Mouse (Mus musculus): ENCODE measurements around the gene Enpp4.

DNA sequence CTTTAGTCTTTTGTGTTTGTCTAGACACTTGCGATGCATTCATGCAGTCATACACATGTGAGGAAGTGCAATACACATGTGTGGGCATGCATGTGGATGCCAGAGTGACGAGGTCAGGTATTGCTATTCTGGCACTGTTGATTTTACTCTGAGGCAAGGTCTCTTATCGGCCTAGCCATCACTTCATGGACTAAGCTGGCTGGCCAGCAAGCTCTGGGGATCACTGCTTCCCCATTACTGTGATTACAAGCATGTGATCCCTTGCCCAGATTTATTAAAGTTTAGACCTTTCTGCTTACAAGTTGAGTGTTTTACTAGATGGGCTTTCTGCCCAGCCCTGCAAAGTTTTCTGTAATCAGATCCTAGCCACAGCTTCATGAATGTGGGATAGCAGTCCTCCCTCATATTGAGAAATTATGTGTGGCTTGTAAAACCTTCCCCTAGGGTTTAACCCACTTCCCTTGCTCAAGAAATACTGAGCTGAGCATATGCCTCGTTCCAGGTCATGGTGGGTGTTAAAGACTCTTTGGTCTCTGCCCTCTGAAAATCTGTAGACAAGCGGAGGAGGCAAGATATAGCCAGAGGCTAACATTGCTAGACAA, 44.2 kb downstream of the Enpp4 start:
- TF ChIP-seq ZC3H11A (IDR thresholded peaks at IDR 0.05; ENCODE audit: borderline replicate concordance, low read depth, low read length) (no peak), CHD2 (IDR thresholded peaks at IDR 0.05; ENCODE audit: low read depth, low read length) (no peak), MAFK (IDR thresholded peaks at IDR 0.05; ENCODE audit: insufficient read depth, low read depth, low read length) (no peak), ZNF384 (IDR thresholded peaks at IDR 0.05; ENCODE audit: low read depth, low read length) (no peak), HCFC1 (IDR thresholded peaks at IDR 0.05; ENCODE audit: borderline replicate concordance, insufficient read depth, low read length) (no peak)
